Mouse (Mus musculus) R1 (cell line): ENCODE measurements around the gene Gpr142.

ENCODE experiments used
- DNase-seq: peaks from one replicate; pipeline ENCODE4 v3.0.0-alpha.2; 2018; ENCODE audit warnings: low read depth, low spot score

Gene Gpr142

GRCm38 (mm10) chr11:114798624-114799023 lies at the start of gene Gpr142:
Gene Gpr142 (plus strand): TSS chr11:114798924.
- DNase-seq = no peak

- peak; percentile 55 for DNase-seq
Observed at GRCm38 (mm10) chr11:114764820-114765818, 33.6 kb upstream of the Gpr142 start, which contains the start of gene Kif19a. Gene Kif19a (plus strand): TSS chr11:114765388.

- DNase-seq = no peak
Observed at GRCm38 (mm10) chr11:114769911-114770310, 28.8 kb upstream of the Gpr142 start.

DNA sequence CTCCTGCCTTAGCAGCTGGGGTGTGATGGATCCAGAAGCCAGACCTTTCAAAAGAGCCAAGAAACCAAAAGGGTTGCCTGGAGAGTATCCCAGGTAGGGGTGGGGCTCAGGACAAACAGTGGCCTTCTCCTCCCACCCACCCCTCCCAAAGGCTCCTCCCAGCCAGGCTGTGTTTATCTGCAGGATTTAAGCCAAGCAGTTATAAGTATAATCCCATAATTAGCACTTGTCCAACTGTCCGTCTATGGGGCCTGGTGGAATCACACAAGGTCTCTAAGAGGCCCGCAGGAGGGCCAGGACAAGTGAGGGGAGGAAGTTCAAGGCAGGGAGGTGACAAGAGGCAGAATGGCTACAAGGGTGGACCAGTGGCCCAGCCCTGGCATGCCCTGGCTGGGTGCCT lies 26.8 kb upstream of the Gpr142 start:
- DNase-seq = no peak

DNA sequence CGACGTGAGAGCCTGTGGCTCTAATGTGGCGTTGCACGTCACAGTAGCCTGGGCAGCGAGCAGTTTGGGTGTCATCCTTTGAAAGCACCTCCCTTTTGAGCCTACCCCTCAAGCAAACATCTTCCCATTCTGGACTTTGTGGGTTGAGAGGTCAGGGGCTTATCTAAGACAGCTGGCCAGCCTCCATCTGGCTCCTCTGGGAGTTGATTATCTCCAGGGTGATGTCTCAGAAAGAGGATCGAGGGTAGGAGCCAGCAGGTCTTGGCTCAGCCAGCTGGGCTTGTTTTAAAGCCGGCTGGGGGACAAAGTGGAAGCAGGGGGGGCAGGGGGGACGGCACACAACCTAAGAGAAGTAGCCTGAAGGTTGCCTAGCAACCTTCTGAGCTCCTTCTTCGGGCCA lies 18.6 kb upstream of the Gpr142 start:
- DNase-seq = no peak

DNA sequence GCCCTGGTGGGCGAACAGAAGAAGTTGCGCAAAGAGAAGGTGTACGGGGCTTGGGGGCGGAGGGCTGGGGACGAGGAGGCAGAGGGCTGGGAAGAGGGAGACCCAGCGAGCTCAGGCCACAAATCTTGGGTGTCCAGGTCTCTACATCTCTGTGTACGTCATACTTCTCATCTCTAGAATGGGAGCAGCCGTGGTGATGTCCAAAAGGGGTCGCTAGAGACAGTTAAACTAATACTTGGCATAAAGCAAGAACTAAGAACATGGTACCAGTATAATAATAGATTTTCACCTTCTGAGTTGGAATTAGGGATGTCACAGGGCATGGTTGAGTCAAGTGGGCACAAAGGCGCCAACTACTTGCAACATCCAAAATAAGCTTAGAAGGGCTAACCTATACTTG lies 12.8 kb upstream of the Gpr142 start:
- DNase-seq = peak; percentile 72

GRCm38 (mm10) chr11:114786326-114786725 lies 12.4 kb upstream of the Gpr142 start:
- peak; percentile 44 for DNase-seq

DNA sequence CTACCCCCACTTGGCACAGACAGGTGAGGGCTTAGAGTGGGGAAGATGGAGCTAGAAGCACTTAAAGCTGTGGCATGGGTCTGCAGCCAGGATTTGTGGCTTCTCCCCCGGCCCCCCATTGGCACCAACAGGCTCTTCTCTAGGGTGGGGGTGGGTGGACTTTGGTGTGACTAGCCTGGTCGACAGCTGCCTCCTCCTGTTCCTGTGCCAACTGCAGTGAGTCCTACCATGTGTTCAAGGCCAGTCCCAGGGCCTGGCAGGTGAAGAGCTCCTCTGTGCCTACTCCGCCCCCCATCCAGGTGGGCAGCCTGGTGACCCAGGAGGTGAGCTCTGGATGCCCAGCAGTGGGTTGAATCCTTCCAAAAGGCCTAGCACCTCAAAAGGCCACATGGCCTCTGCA lies 11.1 kb upstream of the Gpr142 start:
- DNase-seq = no peak

DNA sequence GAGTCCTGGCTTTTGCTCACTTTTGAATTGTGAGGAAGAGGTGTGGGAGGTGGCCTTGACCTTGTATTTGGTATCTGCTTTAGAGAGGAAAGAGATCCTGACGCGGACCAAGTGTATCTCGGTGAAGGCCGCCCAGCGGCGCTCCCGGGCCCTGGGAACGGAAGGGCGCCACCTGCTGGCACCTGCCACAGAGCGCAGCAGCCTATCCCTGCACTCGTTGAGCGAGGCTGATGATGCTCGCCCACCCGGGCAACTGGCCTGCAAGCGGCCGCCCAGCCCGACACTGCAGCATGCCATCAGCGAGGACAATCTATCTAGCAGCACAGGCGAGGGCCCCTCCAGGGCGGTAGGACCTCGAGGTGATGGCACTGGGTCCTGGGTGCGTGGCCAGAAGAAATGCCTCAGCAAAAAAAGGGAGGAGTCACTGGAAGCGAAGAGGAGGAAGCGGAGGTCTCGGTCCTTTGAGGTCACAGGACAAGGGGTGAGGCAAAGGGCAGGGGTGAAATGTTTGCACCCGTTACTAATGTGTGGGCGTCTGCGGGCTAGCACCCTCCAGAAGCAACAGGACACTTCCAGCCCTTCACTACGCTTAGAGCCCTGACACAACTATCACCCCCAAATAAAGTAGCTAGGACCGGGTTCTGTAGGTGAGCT lies 9.5 kb upstream of the Gpr142 start:
- peak; percentile 76 for DNase-seq

- DNase-seq = peak; percentile 73
Observed at GRCm38 (mm10) chr11:114789716-114790115, 9.0 kb upstream of the Gpr142 start.

- DNase-seq = no peak
Observed at GRCm38 (mm10) chr11:114790171-114790570, 8.6 kb upstream of the Gpr142 start.

GRCm38 (mm10) chr11:114790841-114791240 lies 7.9 kb upstream of the Gpr142 start:
- no peak for DNase-seq

- peak; percentile 67 for DNase-seq
Observed at GRCm38 (mm10) chr11:114791351-114791889, 7.3 kb upstream of the Gpr142 start.

DNA sequence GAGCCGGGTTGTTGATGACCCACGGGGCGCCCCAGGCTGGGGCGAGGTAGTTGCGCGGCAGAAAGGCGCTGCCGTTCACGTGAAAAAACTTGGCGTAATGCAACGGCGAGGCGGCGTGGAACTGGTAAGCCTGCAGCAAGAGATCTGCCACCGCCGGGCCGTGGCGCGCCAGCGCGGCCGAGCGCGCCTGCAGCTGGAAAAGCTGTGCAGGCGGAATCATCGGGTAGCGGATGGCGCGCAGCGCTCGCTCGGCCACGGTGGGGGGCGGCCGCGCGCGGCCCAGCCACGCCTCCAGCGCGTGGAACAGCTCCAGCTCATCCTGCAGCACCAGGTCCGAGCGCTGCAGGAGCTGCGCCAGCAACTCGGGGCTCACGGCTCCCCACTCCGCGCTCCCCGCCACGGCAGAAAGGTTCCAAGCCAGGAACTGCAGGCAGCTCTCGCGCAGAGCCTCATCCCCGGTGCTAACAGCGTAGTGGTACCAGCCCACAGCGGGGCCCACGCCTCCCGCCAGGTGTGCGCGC lies 6.8 kb upstream of the Gpr142 start:
- peak; percentile 69 for DNase-seq

GRCm38 (mm10) chr11:114792931-114793494 lies 5.7 kb upstream of the Gpr142 start:
- no peak for DNase-seq

DNA sequence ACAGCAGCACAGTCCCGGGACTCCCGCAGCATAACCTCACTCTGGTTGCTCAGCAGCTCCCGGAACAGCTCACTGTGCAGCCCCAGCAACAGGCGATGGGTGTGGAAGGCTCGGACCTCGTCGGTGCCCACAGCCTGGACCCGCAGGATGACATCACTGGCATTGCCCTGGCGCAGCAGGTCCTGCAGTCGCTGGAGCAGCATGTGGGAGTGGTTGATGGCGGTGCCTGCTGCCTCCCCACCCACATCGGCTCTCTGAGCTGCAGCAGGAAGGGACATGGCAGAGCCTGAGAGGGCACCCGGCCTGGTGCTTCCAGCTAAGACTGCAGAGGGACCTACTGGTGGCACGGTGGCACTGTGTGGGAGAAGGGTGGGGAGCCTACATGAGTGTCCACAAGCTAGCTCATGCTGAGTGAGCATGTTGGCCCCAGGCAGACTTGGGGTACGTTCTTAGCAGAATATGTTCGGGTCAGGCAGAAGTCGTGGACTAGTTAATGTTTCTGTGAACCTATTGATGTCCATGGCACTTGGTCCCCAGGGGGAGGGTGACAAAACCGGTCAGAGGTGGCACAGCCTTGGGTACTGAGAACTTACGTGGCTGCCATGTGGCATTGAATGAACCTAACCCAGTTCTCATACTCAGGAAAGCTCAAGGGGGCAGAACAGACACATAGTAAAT lies 4.7 kb upstream of the Gpr142 start:
- no peak for DNase-seq

DNA sequence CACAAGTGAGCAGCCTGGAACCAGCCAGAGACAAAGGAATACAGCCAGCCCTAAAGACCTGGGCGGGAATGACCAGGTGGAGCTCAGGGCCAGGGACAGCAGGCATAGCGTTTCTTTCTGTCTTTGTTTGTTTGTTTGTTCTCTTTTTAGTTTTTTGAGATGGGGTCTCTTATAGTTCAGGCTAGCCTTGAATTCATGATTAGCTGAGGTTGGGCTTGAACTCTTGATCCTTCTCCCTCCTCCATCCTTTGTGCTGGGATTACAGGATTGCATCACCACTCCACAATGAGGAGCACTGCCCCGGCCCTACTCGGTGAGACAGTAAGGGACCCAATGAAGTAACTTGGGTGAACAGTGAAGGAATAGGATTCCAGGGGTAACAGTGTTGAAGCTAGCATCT lies 4.0 kb upstream of the Gpr142 start:
- DNase-seq = no peak

GRCm38 (mm10) chr11:114795231-114795746 lies 3.4 kb upstream of the Gpr142 start:
- DNase-seq = peak; percentile 81

DNA sequence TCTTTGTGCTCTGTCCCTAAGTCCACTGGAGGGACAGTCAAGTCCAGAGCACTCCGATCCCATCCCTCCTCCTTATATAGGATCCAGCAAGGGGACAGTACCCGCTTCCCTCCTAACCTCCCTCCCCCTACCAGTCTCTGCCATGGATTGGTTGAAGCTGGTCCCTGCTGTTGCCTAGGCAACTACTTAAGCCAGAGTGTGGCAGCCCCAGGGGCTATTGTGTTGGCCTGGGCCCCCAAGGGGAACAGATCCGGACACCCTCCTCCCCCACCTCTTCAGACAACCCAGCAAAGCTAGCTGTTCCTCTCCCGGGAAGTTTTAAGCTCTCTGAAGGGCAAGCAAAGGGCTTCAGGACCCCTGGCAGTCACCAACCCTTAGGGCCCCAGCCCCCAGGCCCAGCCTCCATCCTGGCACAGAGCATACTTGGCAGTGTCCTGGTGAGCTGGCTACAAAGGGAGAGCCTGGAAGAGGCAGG lies 2.8 kb upstream of the Gpr142 start, which contains the start of gene Btbd17:
Gene Btbd17 (minus strand): TSS at position 98 of the 475 bp plus-strand sequence.
- peak; percentile 91 for DNase-seq

- no peak for DNase-seq
Observed at GRCm38 (mm10) chr11:114797176-114797575, 1.5 kb upstream of the Gpr142 start.

DNA sequence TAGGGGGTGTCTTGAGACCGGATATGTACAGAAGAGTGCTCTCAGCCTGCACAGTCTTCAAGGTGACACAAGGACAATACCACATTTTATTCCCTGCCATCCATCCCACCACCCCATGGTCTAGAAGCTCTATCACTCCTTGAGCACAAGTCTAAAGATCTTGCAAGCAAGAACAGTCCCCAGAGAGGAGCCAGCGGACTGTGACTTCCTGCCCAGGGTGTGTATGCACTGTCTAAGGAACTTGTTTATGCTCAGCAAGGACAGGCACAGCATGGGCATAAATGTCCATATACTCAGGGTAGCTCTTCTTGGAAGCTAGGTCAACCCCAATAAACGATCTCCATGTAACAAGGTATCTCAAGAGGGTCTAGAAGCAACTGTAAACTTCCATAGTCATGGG lies 743 bp upstream of the Gpr142 start:
- DNase-seq = no peak
